ENCODE assay signal across 13 mouse cellular contexts in genomic region chr19:57366007-57366406, GRCm38 (mm10). TPM values are rescaled to one million over a fixed set of nuclear protein-coding genes. Genes with fewer than 3 reads are reported as not detected.
DNase-seq lines count a peak whose midpoint lies in the region; ATAC-seq and TF ChIP-seq lines count a peak whose summit lies in the region.
"Had no signal": no experiment of that assay in that cellular context is flagged by ENCODE, and none has a peak within 500 bp of the region (broad histone marks: within the 10 kb centered on the region; RNA-seq: fewer than 3 reads in every experiment).

No protein-coding gene starts in this region.

- no peak for ATAC-seq in lung, embryonic 14.5 days (ENCODE audit: insufficient read depth)
- ATAC-seq in embryonic facial prominence, embryonic 14.5 days (ENCODE audit: low read depth), result no peak
- no peak for ATAC-seq in midbrain, embryonic 14.5 days (ENCODE audit: low FRiP score, low TSS enrichment)

- peaks cover 4% of the 10 kb centered on the region for H3K79me2 ChIP-seq in heart, adult 2 months (replicated peaks; ENCODE audit: control insufficient read depth, insufficient read depth, low read length)

- H3K9me3 ChIP-seq in lung, embryonic 14.5 days (ENCODE audit: low read depth, low read length), result no peaks in the 10 kb centered on the region
- H3K9me3 ChIP-seq in embryonic facial prominence, embryonic 14.5 days (ENCODE audit: control insufficient read depth, low read length), result no peaks in the 10 kb centered on the region
- no peaks in the 10 kb centered on the region for H3K9me3 ChIP-seq in midbrain, embryonic 14.5 days (ENCODE audit: control insufficient read depth, low read length)
- H3K9me3 ChIP-seq: neural tube, embryonic 12.5 days had no signal

- WGBS in heart, adult 2 months, result 51% methylated on average over 8 of the region's 8 CpGs
- 50% methylated on average over 8 of the region's 8 CpGs for WGBS in lung, embryonic 14.5 days
- 45% methylated on average over 8 of the region's 8 CpGs for WGBS in lung, adult 2 months
- 54% methylated on average over 8 of the region's 8 CpGs for WGBS in embryonic facial prominence, embryonic 14.5 days
- 64% methylated on average over 8 of the region's 8 CpGs for WGBS in midbrain, embryonic 14.5 days
- 79% methylated on average over 8 of the region's 8 CpGs for WGBS in cerebellum, adult 2 months

- H3K27me3 ChIP-seq in heart, adult 2 months (ENCODE audit: control insufficient read depth, insufficient read depth, low read length), result no peaks in the 10 kb centered on the region
- no peaks in the 10 kb centered on the region for H3K27me3 ChIP-seq in lung, embryonic 14.5 days (ENCODE audit: insufficient read depth, low read length)
- no peaks in the 10 kb centered on the region for H3K27me3 ChIP-seq in embryonic facial prominence, embryonic 14.5 days (replicated peaks; ENCODE audit: control insufficient read depth, insufficient read depth, low read length)
- H3K27me3 ChIP-seq in midbrain, embryonic 14.5 days (ENCODE audit: control insufficient read depth, insufficient read depth, low read length), result no peaks in the 10 kb centered on the region
- no peaks in the 10 kb centered on the region for H3K27me3 ChIP-seq in cerebellum, adult 2 months (ENCODE audit: control insufficient read depth, insufficient read depth, low read length)
- H3K27me3 ChIP-seq: CH12.LX; neural tube, embryonic 12.5 days had no signal

- H3K27ac ChIP-seq in heart, adult 2 months, result peak overlapping the region; percentile 10
- no peak overlapping the region for H3K27ac ChIP-seq in lung, embryonic 14.5 days (ENCODE audit: low read depth)
- no peak overlapping the region; the same call in 1 of the 2 replicates for H3K27ac ChIP-seq in embryonic facial prominence, embryonic 14.5 days (replicated peaks; ENCODE audit: low read depth, low read length)
- peak overlapping the region; percentile 41; the same call in 1 of the 2 replicates for H3K27ac ChIP-seq in midbrain, embryonic 14.5 days (replicated peaks; ENCODE audit: low read depth, low read length)
- no peak overlapping the region for H3K27ac ChIP-seq in cerebellum, adult 2 months (ENCODE audit: insufficient read depth, low read length)
- H3K27ac ChIP-seq: neural tube, embryonic 12.5 days had no signal

- TF ChIP-seq POLR2A in heart, adult 2 months (IDR thresholded peaks at IDR 0.05; ENCODE audit: insufficient read depth, low read depth, low read length), result no peak
- TF ChIP-seq POLR2A in lung, adult 2 months (IDR thresholded peaks at IDR 0.05; ENCODE audit: borderline replicate concordance, extremely low read depth, low read depth, low read length), result no peak
- no peak for TF ChIP-seq POLR2A in cerebellum, adult 2 months (IDR thresholded peaks at IDR 0.05; ENCODE audit: borderline replicate concordance, insufficient read depth, low read length)

- TF ChIP-seq EP300 in heart, adult 2 months (IDR thresholded peaks at IDR 0.05; ENCODE audit: insufficient read depth, low read depth, low read length), result no peak

- peak; percentile 22 for TF ChIP-seq CTCF in heart, adult 2 months (IDR thresholded peaks at IDR 0.05)
- 0 out of 2 replicates have a peak, but pooled peaks have one; percentile 21 for TF ChIP-seq CTCF in lung, embryonic 14.5 days (IDR thresholded peaks at IDR 0.05; ENCODE audit: low read depth)
- no peak for TF ChIP-seq CTCF in lung, adult 2 months (IDR thresholded peaks at IDR 0.05; ENCODE audit: insufficient read depth, low read length)
- no peak for TF ChIP-seq CTCF in cerebellum, adult 2 months (IDR thresholded peaks at IDR 0.05; ENCODE audit: borderline replicate concordance, insufficient read depth, low read depth, low read length)

- H3K9ac ChIP-seq in heart, adult 2 months (ENCODE audit: low read depth, low read length), result no peak overlapping the region
- no peak overlapping the region for H3K9ac ChIP-seq in lung, embryonic 14.5 days
- H3K9ac ChIP-seq in embryonic facial prominence, embryonic 14.5 days (ENCODE audit: low read depth, low read length), result no peak overlapping the region
- H3K9ac ChIP-seq in midbrain, embryonic 14.5 days (replicated peaks; ENCODE audit: low read length), result no peak overlapping the region
- H3K9ac ChIP-seq: neural tube, embryonic 12.5 days had no signal

- no peak overlapping the region for H3K4me3 ChIP-seq in heart, adult 2 months
- no peak overlapping the region for H3K4me3 ChIP-seq in lung, embryonic 14.5 days (ENCODE audit: low read depth, low read length)
- H3K4me3 ChIP-seq in lung, adult 2 months (replicated peaks; ENCODE audit: extremely low read depth, low read depth, low read length), result no peak overlapping the region
- no peak overlapping the region for H3K4me3 ChIP-seq in embryonic facial prominence, embryonic 14.5 days (ENCODE audit: low read depth, low read length)
- H3K4me3 ChIP-seq in midbrain, embryonic 14.5 days (replicated peaks; ENCODE audit: low read depth, low read length), result no peak overlapping the region
- no peak overlapping the region for H3K4me3 ChIP-seq in cerebellum, adult 2 months (replicated peaks; ENCODE audit: insufficient read depth, low read depth, low read length)
- H3K4me3 ChIP-seq: neural tube, embryonic 12.5 days had no signal

- peaks cover 12% of the 10 kb centered on the region for H3K36me3 ChIP-seq in heart, adult 2 months (ENCODE audit: control insufficient read depth, insufficient read depth, low read length)
- peaks cover 25% of the 10 kb centered on the region for H3K36me3 ChIP-seq in lung, embryonic 14.5 days (ENCODE audit: insufficient read depth)
- peaks cover 30% of the 10 kb centered on the region for H3K36me3 ChIP-seq in embryonic facial prominence, embryonic 14.5 days (ENCODE audit: control insufficient read depth, insufficient read depth, low read length)
- H3K36me3 ChIP-seq in midbrain, embryonic 14.5 days (ENCODE audit: control insufficient read depth, insufficient read depth, low read length), result peaks cover 21% of the 10 kb centered on the region

- no peak for DNase-seq in heart, adult 2 months
- no peak for DNase-seq in heart, postnatal 4 days
- DNase-seq in lung, embryonic 14.5 days, result no peak
- no peak for DNase-seq in lung, adult 2 months
- DNase-seq in embryonic facial prominence, embryonic 14.5 days (ENCODE audit: low spot score), result peak; percentile 43
- DNase-seq in midbrain, embryonic 14.5 days, result no peak
- no peak for DNase-seq in right cerebral cortex, adult 18-20 months
- DNase-seq in cerebellum, adult 2 months, result no peak
- DNase-seq: adrenal gland, postnatal 14 days; gastrocnemius, postnatal 25 days; layer of hippocampus, postnatal 36 days had no signal

- peak overlapping the region; percentile 0; the same call in 1 of the 2 replicates for H3K4me2 ChIP-seq in lung, embryonic 14.5 days
- H3K4me2 ChIP-seq in embryonic facial prominence, embryonic 14.5 days (ENCODE audit: low read depth, low read length), result peak overlapping the region; percentile 12; the same call in 1 of the 2 replicates
- H3K4me2 ChIP-seq in midbrain, embryonic 14.5 days (ENCODE audit: low read length), result no peak overlapping the region

- intact Hi-C loops in heart, adult 2 months (cut with DNase I), result no loop called here

- H3K4me1 ChIP-seq in heart, adult 2 months (ENCODE audit: control insufficient read depth, insufficient read depth, low read length), result peaks cover 32% of the 10 kb centered on the region
- peaks cover 26% of the 10 kb centered on the region for H3K4me1 ChIP-seq in lung, embryonic 14.5 days (ENCODE audit: insufficient read depth)
- peaks cover 30% of the 10 kb centered on the region for H3K4me1 ChIP-seq in lung, adult 2 months (ENCODE audit: control insufficient read depth, insufficient read depth, low read length)
- peaks cover 45% of the 10 kb centered on the region for H3K4me1 ChIP-seq in embryonic facial prominence, embryonic 14.5 days (ENCODE audit: control insufficient read depth, insufficient read depth, low read length)
- peaks cover 44% of the 10 kb centered on the region for H3K4me1 ChIP-seq in midbrain, embryonic 14.5 days (ENCODE audit: control insufficient read depth, insufficient read depth, low read length)
- H3K4me1 ChIP-seq in cerebellum, adult 2 months (ENCODE audit: control insufficient read depth, insufficient read depth, low read length), result no peaks in the 10 kb centered on the region; the same call in 1 of the 2 replicates

RNA-seq across cellular contexts. Expression of gene Fam160b1, which starts 5.5 kb away (rescaled TPM):
- total RNA-seq in heart, adult 2 months (2021), result 10 to 100 TPM; 10.6 to 11.1 TPM
- polyA plus RNA-seq in heart, adult 2 months (2012; rRNA removed), result 6.7 and 10.2 TPM in 2 replicates
- total RNA-seq in heart, postnatal 4 days (2021), result 10 to 100 TPM; 18.6 to 19.4 TPM
- polyA plus RNA-seq in lung, embryonic 14.5 days (2014; fragmentation: Nextera tagmentation; extraction: Ambion mirVana), result 20.3 and 21.2 TPM in 2 replicates
- 12.7 and 17.5 TPM in 2 replicates for polyA plus RNA-seq in lung, adult 2 months (2012; rRNA removed)
- polyA plus RNA-seq in embryonic facial prominence, embryonic 14.5 days (2014; fragmentation: Nextera tagmentation; extraction: Ambion mirVana), result 18.4 and 20.0 TPM in 2 replicates
- 16.2 and 18.6 TPM in 2 replicates for polyA plus RNA-seq in midbrain, embryonic 14.5 days (2014; fragmentation: Nextera tagmentation; extraction: Ambion mirVana)
- 18.9 and 20.5 TPM in 2 replicates for polyA plus RNA-seq in cerebellum, adult 2 months (2012; rRNA removed)

RNA-seq across cellular contexts. Expression of gene Ablim1, which starts 51.3 kb away (rescaled TPM):
- total RNA-seq in heart, adult 2 months (2021), result 100 to 1,000 TPM; 418 to 454 TPM
- 101 and 165 TPM in 2 replicates for polyA plus RNA-seq in heart, adult 2 months (2012; rRNA removed)
- 100 to 1,000 TPM; 312 to 353 TPM for total RNA-seq in heart, postnatal 4 days (2021)
- 39.9 TPM in 2 replicates for polyA plus RNA-seq in lung, embryonic 14.5 days (2014; fragmentation: Nextera tagmentation; extraction: Ambion mirVana)
- 53.6 and 71.3 TPM in 2 replicates for polyA plus RNA-seq in lung, adult 2 months (2012; rRNA removed)
- polyA plus RNA-seq in embryonic facial prominence, embryonic 14.5 days (2014; fragmentation: Nextera tagmentation; extraction: Ambion mirVana), result 48.5 and 49.3 TPM in 2 replicates
- 44.4 and 52.8 TPM in 2 replicates for polyA plus RNA-seq in midbrain, embryonic 14.5 days (2014; fragmentation: Nextera tagmentation; extraction: Ambion mirVana)
- polyA plus RNA-seq in cerebellum, adult 2 months (2012; rRNA removed), result 110 and 130 TPM in 2 replicates

Comparison
In these comparisons a context has a peak if more than half of its experiments do, and no peak if none do; other contexts are left out.
1. CTCF ChIP-seq: peak in heart, adult 2 months (single experiment) and lung, embryonic 14.5 days (single experiment); none in lung, adult 2 months (single experiment) and cerebellum, adult 2 months (single experiment).
2. H3K27ac ChIP-seq: peak in heart, adult 2 months (single experiment) and midbrain, embryonic 14.5 days (single experiment); none in lung, embryonic 14.5 days (single experiment), embryonic facial prominence, embryonic 14.5 days (single experiment) and cerebellum, adult 2 months (single experiment).